Mouse (Mus musculus) forebrain, embryonic 14.5 days (tissue): Measurements from ENCODE around the gene Slc28a1. TPM values are rescaled to one million over a fixed set of nuclear protein-coding genes. Genes with fewer than 3 reads are reported as not detected.
"Not testable (repeated sequence)": the region's sequence is repeated elsewhere in the genome, so short reads cannot be mapped to it uniquely, and the experiment has no call there.

Source experiments
- ATAC-seq: fragments of 200-750 bp; cut with Nextera tagmentation; 2 replicates; pipeline ENCODE4 v1.8.0; 2017; ENCODE audit warnings: mild to moderate bottlenecking, moderate library complexity
- DNase-seq: peaks from one replicate; pipeline ENCODE4 v3.0.0-alpha.2; 2015; ENCODE audit warnings: low spot score
- H3K27ac ChIP-seq: fragments of 300-500 bp; sonication (generic); 2 replicates; pipeline ENCODE4 v1.5.1; 2014; ENCODE audit warnings: low read depth, mild to moderate bottlenecking, control low read depth, low read length, moderate library complexity
- H3K27me3 ChIP-seq: fragments of 300-500 bp; sonication (generic); replicated peaks from 2 replicates; pipeline ENCODE4 v1.6.1; 2014; ENCODE audit warnings: low read length, control low read depth, mixed read lengths; ENCODE audit not compliant: control insufficient read depth, insufficient read depth
- H3K36me3 ChIP-seq: fragments of 300-500 bp; sonication (generic); 2 replicates; pipeline ENCODE4 v1.6.1; 2014; ENCODE audit warnings: low read length, control low read depth; ENCODE audit not compliant: control insufficient read depth, insufficient read depth
- H3K4me1 ChIP-seq: fragments of 300-500 bp; sonication (generic); 2 replicates; pipeline ENCODE4 v1.6.1; 2014; ENCODE audit warnings: antibody characterized with exemption, low read length, control low read depth; ENCODE audit not compliant: control insufficient read depth, insufficient read depth
- H3K4me2 ChIP-seq: fragments of 300-500 bp; sonication (generic); 2 replicates; pipeline ENCODE4 v1.6.1; 2014; ENCODE audit warnings: mild to moderate bottlenecking, control low read depth, low read length
- H3K4me3 ChIP-seq: fragments of 300-500 bp; sonication (generic); 2 replicates; pipeline ENCODE4 v1.5.1; 2014; ENCODE audit warnings: low read depth, low read length, control low read depth
- H3K9ac ChIP-seq: fragments of 300-500 bp; sonication (generic); 2 replicates; pipeline ENCODE4 v1.6.1; 2014; ENCODE audit warnings: mild to moderate bottlenecking, low read length, control low read depth, moderate library complexity
- H3K9me3 ChIP-seq: fragments of 300-500 bp; sonication (generic); replicated peaks from 2 replicates; pipeline ENCODE4 v1.6.1; 2016; ENCODE audit warnings: low read length, control low read depth, mixed read lengths; ENCODE audit not compliant: control insufficient read depth
- WGBS: fragments of 180-500 bp; shearing (Covaris S2); extraction: QIAGEN DNeasy Blood & Tissue Kit; methylation state at CpG from one replicate; pipeline ENCODE4 v1.1.7; 2014; 5-methylcytosine and 5-hydroxymethylcytosine counted together
- polyA plus RNA-seq: library from polyadenylated mRNA; unstranded; fragments of >200 nt; fragmentation: Nextera tagmentation; extraction: Ambion mirVana; gene quantifications from 2 replicates; pipeline ENCODE4 v1.2.1, GENCODE M21; 2014

The Slc28a1 gene
- polyA plus RNA-seq, 1 experiment from 2014 or later: not detected

- no peak for ATAC-seq
- WGBS: 83% methylated on average over 2 of the region's 2 CpGs
- H3K4me3 ChIP-seq: no peak overlapping the region
These were observed 19.3 kb downstream of the Slc28a1 start for GRCm38 (mm10) chr7:81133941-81134340.

GRCm38 (mm10) chr7:81134614-81135067, 20.0 kb downstream of the Slc28a1 start:
- Histone ChIP-seq H3K9me3 (no peaks in the 10 kb centered on the region), H3K27ac (no peak overlapping the region), H3K4me2 (peak overlapping the region; percentile 18; the same call in 1 of the 2 replicates), H3K36me3 (no peaks in the 10 kb centered on the region), H3K4me1 (no peaks in the 10 kb centered on the region), H3K27me3 (no peaks in the 10 kb centered on the region), H3K4me3 (no peak overlapping the region), H3K9ac (no peak overlapping the region)
- peak; percentile 58 for DNase-seq
- no peak for ATAC-seq
- 39% methylated on average over 9 of the region's 9 CpGs for WGBS

More at GRCm38 (mm10) chr7:81133941-81134340, 19.3 kb downstream of the Slc28a1 start:
- H3K36me3 ChIP-seq: no peaks in the 10 kb centered on the region
- H3K27me3 ChIP-seq: no peaks in the 10 kb centered on the region
- no peak for DNase-seq
- no peaks in the 10 kb centered on the region for H3K9me3 ChIP-seq
- H3K4me2 ChIP-seq: no peak overlapping the region
- no peaks in the 10 kb centered on the region for H3K4me1 ChIP-seq
- H3K9ac ChIP-seq: no peak overlapping the region
- H3K27ac ChIP-seq: no peak overlapping the region

DNA sequence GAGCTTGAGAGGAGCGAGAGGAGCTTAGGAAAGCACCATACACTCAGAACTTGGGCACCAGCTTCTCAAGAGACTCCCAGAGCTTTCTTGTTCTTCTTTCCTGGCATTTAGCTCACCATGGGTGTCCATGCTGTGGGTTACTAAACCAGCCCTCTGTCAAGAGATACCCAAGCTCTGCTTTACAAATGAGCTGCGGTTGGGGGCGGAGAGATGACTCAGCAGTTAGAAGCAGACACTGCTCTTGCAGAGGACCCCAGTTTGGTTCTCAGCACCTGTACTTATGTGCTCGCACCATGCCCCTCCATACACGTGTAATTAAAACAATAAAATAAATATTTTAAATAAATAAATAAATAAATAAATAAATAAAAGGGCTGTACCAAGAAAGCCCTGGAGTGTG, 22.7 kb downstream of the Slc28a1 start:
- ATAC-seq (no peak), DNase-seq (no peak)
- whole genome bisulfite sequencing: 86% methylated on average over 5 of the region's 5 CpGs
- no peaks in the 10 kb centered on the region for H3K27me3 ChIP-seq
- no peaks in the 10 kb centered on the region for H3K36me3 ChIP-seq
- H3K4me2 ChIP-seq: no peak overlapping the region
- H3K4me3 ChIP-seq: no peak overlapping the region
- no peaks in the 10 kb centered on the region for H3K9me3 ChIP-seq
- no peak overlapping the region for H3K27ac ChIP-seq
- no peak overlapping the region for H3K9ac ChIP-seq
- H3K4me1 ChIP-seq: no peaks in the 10 kb centered on the region

DNA sequence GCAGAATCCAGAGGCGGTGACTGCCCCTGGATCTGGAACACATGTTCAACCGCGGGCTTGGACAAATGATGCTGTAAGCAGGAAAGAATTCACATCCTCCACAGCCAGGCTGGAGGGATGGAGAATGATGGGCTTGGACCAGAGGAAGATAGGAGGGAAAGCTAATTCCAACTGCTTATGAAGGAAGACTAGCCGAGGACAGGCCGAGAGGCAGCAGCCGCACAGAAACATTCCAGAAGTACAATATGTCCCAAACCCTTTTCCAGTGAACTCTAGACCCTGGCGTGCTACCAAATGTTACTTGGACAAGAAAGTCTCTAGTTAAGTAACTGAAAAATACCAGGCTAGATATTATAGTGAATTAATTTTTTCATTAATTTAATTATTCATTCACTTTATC, 24.5 kb downstream of the Slc28a1 start:
- no peak overlapping the region for H3K9ac ChIP-seq
- no peaks in the 10 kb centered on the region for H3K27me3 ChIP-seq
- H3K36me3 ChIP-seq: no peaks in the 10 kb centered on the region
- ATAC-seq (no peak), DNase-seq (no peak)
- H3K4me3 ChIP-seq: no peak overlapping the region
- H3K9me3 ChIP-seq: no peaks in the 10 kb centered on the region
- no peak overlapping the region for H3K27ac ChIP-seq
- H3K4me2 ChIP-seq: no peak overlapping the region
- 92% methylated on average over 7 of the region's 7 CpGs for WGBS
- H3K4me1 ChIP-seq: no peaks in the 10 kb centered on the region

DNA sequence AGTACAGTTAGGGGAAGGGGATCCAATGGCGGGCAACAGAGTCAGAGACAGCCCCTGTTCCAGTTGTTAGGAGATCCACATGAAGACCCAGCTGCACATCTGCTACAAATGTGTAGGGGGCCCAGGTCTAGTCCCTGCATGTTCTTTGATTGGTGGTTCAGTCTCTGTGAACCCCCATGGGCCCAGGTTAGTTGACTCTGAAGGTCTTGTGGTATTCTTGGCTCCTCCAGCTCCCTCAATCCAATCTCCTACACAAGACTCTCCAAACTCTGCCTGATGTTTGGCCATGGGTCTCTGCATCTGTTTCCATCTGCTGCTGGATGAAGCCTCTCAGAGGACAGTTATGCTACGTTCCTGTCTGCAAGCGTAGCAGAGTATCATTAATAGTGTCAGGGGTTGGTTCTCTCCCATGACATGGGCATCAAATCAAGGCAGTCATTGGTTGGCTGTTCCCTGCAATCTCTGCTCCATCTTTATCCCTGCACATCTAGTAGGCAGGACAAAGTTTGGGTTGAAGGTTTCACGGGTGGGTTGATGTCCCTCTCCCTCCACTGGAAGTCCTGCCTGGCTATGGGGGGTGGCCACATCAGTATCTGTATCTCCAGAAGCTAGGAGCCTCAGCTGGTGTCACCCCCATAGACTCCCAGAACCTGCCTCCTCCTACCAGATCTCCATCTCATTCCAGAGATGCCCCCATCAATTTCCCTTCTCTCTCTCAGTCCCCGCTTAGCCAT, 25.2 kb downstream of the Slc28a1 start:
- H3K4me2 ChIP-seq: no peak overlapping the region
- no peaks in the 10 kb centered on the region for H3K27me3 ChIP-seq
- no peaks in the 10 kb centered on the region for H3K36me3 ChIP-seq
- H3K4me1 ChIP-seq: no peaks in the 10 kb centered on the region
- H3K4me3 ChIP-seq: no peak overlapping the region
- no peak for ATAC-seq
- no peak for DNase-seq
- H3K27ac ChIP-seq: no peak overlapping the region
- no peaks in the 10 kb centered on the region for H3K9me3 ChIP-seq
- no peak overlapping the region for H3K9ac ChIP-seq
- 90% methylated on average over 5 of the region's 5 CpGs for WGBS

DNA sequence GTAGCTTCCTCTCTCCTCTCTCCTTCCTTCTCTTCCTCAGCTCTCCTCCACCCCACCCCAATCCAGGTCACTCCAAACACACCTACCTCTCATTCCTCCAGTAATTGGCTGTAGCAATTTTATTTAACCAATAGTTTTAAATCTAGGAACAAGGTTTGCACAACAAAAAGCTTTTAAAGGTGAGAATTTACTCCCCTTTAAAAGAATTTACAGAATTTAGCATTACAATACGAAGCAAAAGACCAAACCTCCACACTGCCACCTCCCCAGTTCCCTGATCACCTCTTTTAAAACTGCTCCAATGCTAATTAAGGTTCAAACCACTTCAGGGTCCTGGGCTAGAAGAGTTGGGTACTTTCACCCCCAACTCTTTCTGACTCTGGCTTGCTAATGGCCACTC, 26.9 kb downstream of the Slc28a1 start:
- Histone ChIP-seq H3K9me3 (no peaks in the 10 kb centered on the region), H3K4me3 (no peak overlapping the region), H3K36me3 (no peaks in the 10 kb centered on the region), H3K27ac (no peak overlapping the region), H3K27me3 (no peaks in the 10 kb centered on the region), H3K4me1 (no peaks in the 10 kb centered on the region), H3K4me2 (no peak overlapping the region), H3K9ac (no peak overlapping the region)
- no peak for ATAC-seq
- DNase-seq: no peak
- 49% methylated on average over 1 of the region's 1 CpGs for WGBS

DNA sequence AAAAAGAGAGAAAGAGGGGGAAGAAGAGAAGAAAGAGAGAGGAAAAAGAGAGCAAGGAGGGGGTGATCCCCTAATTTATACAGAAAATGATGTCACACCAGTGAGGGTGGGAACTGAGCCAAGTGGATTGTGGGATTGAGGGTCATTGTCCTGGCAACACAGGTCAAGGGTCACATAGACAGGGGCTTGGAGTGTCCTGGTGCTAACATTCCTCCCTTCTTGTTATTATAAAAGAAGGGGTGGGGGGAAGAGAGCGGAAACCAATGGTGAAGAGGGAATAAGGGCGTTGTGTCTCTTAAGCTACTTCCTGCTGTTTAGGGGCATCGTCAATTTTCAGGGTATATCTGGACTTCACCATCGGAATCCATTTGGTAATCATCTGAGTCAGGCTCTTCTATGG, 28.5 kb downstream of the Slc28a1 start:
- H3K9me3 ChIP-seq, H3K4me2 ChIP-seq, ATAC-seq, H3K27me3 ChIP-seq, H3K4me1 ChIP-seq, H3K27ac ChIP-seq, H3K9ac ChIP-seq, H3K4me3 ChIP-seq, H3K36me3 ChIP-seq, DNase-seq: not testable (repeated sequence)
- 84% methylated on average over 4 of the region's 4 CpGs for WGBS

- H3K4me2 ChIP-seq: no peak overlapping the region
- no peaks in the 10 kb centered on the region for H3K9me3 ChIP-seq
- H3K36me3 ChIP-seq: no peaks in the 10 kb centered on the region
- WGBS: 91% methylated on average over 11 of the region's 11 CpGs
- ATAC-seq (no peak), DNase-seq (no peak)
- no peak overlapping the region for H3K4me3 ChIP-seq
- H3K4me1 ChIP-seq: no peaks in the 10 kb centered on the region
- no peak overlapping the region for H3K9ac ChIP-seq
- H3K27me3 ChIP-seq: no peaks in the 10 kb centered on the region
- H3K27ac ChIP-seq: no peak overlapping the region
These were observed 35.2 kb downstream of the Slc28a1 start for GRCm38 (mm10) chr7:81149759-81150158.

GRCm38 (mm10) chr7:81151216-81151615, 36.6 kb downstream of the Slc28a1 start:
- Histone ChIP-seq H3K27me3 (no peaks in the 10 kb centered on the region), H3K4me2 (no peak overlapping the region), H3K4me1 (no peaks in the 10 kb centered on the region), H3K36me3 (no peaks in the 10 kb centered on the region), H3K4me3 (no peak overlapping the region), H3K9ac (no peak overlapping the region), H3K9me3 (no peaks in the 10 kb centered on the region), H3K27ac (no peak overlapping the region)
- WGBS: 97% methylated on average over 8 of the region's 8 CpGs
- DNase-seq (no peak), ATAC-seq (no peak)
